Mouse (Mus musculus) brain, embryonic 14.5 days (tissue): ENCODE measurements at regions not wholly inside any gene's neighbourhood (a gene's known extent, or its start where the extent isn't known, plus 50 kb on each side); places are given as distances from the start of the nearest gene placed in this dataset.

Source experiments
- CTCF ChIP-seq: fragments of 200-500 bp; IDR thresholded peaks from 2 replicates; pipeline ENCODE4 v1.5.1; 2012; ENCODE audit warnings: inconsistent platforms, mild to moderate bottlenecking, moderate library complexity, borderline replicate concordance; ENCODE audit not compliant: insufficient read depth, insufficient read length; ENCODE audit errors: extremely low read depth
- POLR2A ChIP-seq: fragments of 200-500 bp; IDR thresholded peaks from 2 replicates; pipeline ENCODE4 v1.6.1; 2012; ENCODE audit warnings: mild to moderate bottlenecking, inconsistent platforms, borderline replicate concordance; ENCODE audit not compliant: poor library complexity, insufficient read depth, insufficient read length, severe bottlenecking; ENCODE audit errors: extremely low read depth

DNA sequence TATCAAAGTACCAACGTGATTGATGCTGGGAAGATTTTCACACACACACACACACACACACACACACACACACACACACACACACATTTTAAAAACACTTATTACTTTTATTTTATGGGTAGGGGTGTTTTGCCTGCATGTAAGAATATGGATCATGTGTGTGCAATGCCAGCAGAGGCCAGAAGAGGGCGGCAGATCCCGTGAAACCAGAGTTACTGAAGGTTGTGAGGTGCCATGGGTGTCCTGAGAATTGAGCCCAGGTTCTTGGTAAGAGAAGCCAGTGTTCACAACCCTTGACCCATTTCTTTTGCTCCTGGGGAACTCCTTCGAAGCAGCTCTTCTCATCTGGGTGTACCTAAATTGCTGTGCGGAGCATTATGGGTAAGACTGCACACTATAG, 102.4 kb upstream of the Zfp64 start:
- no peak for TF ChIP-seq POLR2A
- peak; percentile 41; the same call in 1 of the 2 replicates for TF ChIP-seq CTCF
